Mouse (Mus musculus) right cerebral cortex, postnatal 10 days (tissue): ENCODE measurements around the gene Phtf2.

Experiments
- DNase-seq, 2 experiments: peaks; one replicate each; pipeline ENCODE4 v3.0.0; 2021; ENCODE audit warnings: low spot score in 2 of 2

Phtf2 gene

GRCm38 (mm10) chr5:20881915-20882800 is at the start of gene Phtf2, which contains the start of gene Tmem60:
Gene Phtf2, minus strand, starts transcription at chr5:20882124.
Gene Tmem60, plus strand, starts transcription at chr5:20882191.
- DNase-seq, result peak; percentile 99

- no peak for DNase-seq
Measured at GRCm38 (mm10) chr5:20931300-20931699, 49.4 kb upstream of the Phtf2 start.

- DNase-seq, result no peak
Measured at GRCm38 (mm10) chr5:20930430-20930829, 48.5 kb upstream of the Phtf2 start.

GRCm38 (mm10) chr5:20929669-20930151 is 47.8 kb upstream of the Phtf2 start:
- no peak for DNase-seq

GRCm38 (mm10) chr5:20925451-20925850 is 43.5 kb upstream of the Phtf2 start:
- no peak for DNase-seq

- no peak for DNase-seq
Measured at GRCm38 (mm10) chr5:20924608-20925007, 42.7 kb upstream of the Phtf2 start.

- peak in 1 of 2 experiments; percentile 45 for DNase-seq
Measured at GRCm38 (mm10) chr5:20919566-20919965, 37.6 kb upstream of the Phtf2 start.

- no peak for DNase-seq
Measured at GRCm38 (mm10) chr5:20918967-20919366, 37.0 kb upstream of the Phtf2 start.

- DNase-seq, result peak; percentile 68 to 74
Measured at GRCm38 (mm10) chr5:20913372-20914275, 31.7 kb upstream of the Phtf2 start.

GRCm38 (mm10) chr5:20911741-20912140 is 29.8 kb upstream of the Phtf2 start:
- no peak for DNase-seq

GRCm38 (mm10) chr5:20906191-20906590 is 24.3 kb upstream of the Phtf2 start:
- DNase-seq, result no peak

GRCm38 (mm10) chr5:20905437-20905836 is 23.5 kb upstream of the Phtf2 start:
- no peak for DNase-seq

GRCm38 (mm10) chr5:20904647-20905046 is 22.7 kb upstream of the Phtf2 start:
- no peak for DNase-seq

- no peak for DNase-seq
Measured at GRCm38 (mm10) chr5:20897446-20898167, 15.7 kb upstream of the Phtf2 start.

- no peak for DNase-seq
Measured at GRCm38 (mm10) chr5:20884036-20884620, 2.2 kb upstream of the Phtf2 start.

- DNase-seq, result peak; percentile 64 to 67
Measured at GRCm38 (mm10) chr5:20880797-20881775, 838 bp downstream of the Phtf2 start.

- DNase-seq, result no peak
Measured at GRCm38 (mm10) chr5:20880386-20880785, 1.5 kb downstream of the Phtf2 start.

GRCm38 (mm10) chr5:20876934-20877426 is 4.9 kb downstream of the Phtf2 start:
- DNase-seq, result no peak

- no peak for DNase-seq
Measured at GRCm38 (mm10) chr5:20873146-20873545, 8.8 kb downstream of the Phtf2 start.
